In genomic region chr7:5101066-5101663, GRCm38 (mm10) we compare ENCODE assay signal across 14 mouse cellular contexts. TPM values are rescaled to one million over a fixed set of nuclear protein-coding genes. Genes with fewer than 3 reads are reported as not detected.
A peak's percentile ranks its signal among the peaks of the same experiment; 100 is the strongest.
DNase-seq lines count a peak whose midpoint lies in the region; ATAC-seq and TF ChIP-seq lines count a peak whose summit lies in the region.
"Had no signal": no experiment of that assay in that cellular context is flagged by ENCODE, and none has a peak within 500 bp of the region (broad histone marks: within the 10 kb centered on the region; RNA-seq: fewer than 3 reads in every experiment).

No protein-coding gene starts in this region.

- no peak for TF ChIP-seq POLR2A in kidney, adult 2 months (IDR thresholded peaks at IDR 0.05; ENCODE audit: low read depth, low read length)
- 0 out of 2 replicates have a peak, but pooled peaks have one; percentile 11 for TF ChIP-seq POLR2A in CH12.LX (IDR thresholded peaks at IDR 0.05; ENCODE audit: low read depth, low read length)

- H3K4me1 ChIP-seq in kidney, adult 2 months (ENCODE audit: control insufficient read depth, insufficient read depth, low read length) = no peaks in the 10 kb centered on the region
- H3K4me1 ChIP-seq in kidney, embryonic 14.5 days (ENCODE audit: control insufficient read depth, insufficient read depth, low read length) = no peaks in the 10 kb centered on the region
- peaks cover 11 to 40% of the 10 kb centered on the region in 2 experiments for H3K4me1 ChIP-seq in CH12.LX (ENCODE audit: control insufficient read depth in 1 of 2, insufficient read depth in 2 of 2)
- H3K4me1 ChIP-seq: midbrain, embryonic 12.5 days had no signal

- H3K79me2 ChIP-seq in CH12.LX (replicated peaks; ENCODE audit: control insufficient read depth, extremely low read depth, insufficient read depth, poor library complexity, severe bottlenecking) = no peaks in the 10 kb centered on the region

- H3K4me3 ChIP-seq in kidney, adult 2 months (ENCODE audit: insufficient read depth, low read depth, low read length) = no peak overlapping the region
- H3K4me3 ChIP-seq in kidney, embryonic 14.5 days (ENCODE audit: low read length) = no peak overlapping the region
- H3K4me3 ChIP-seq in CH12.LX (replicated peaks in 1 of 3; ENCODE audit: low read depth in 2 of 3, low read length in 2 of 3, poor library complexity in 1 of 3) = no peak overlapping the region
- H3K4me3 ChIP-seq: midbrain, embryonic 12.5 days had no signal

- dilution Hi-C loops in CH12.LX (cut with MboI; ENCODE audit: extremely low pct_ligation_motif_present, extremely low pct_unique_long_range_greater_than_20kb, low sequenced_read_pairs) = no loop called here

- in situ Hi-C loops in CH12.LX (cut with MboI; ENCODE audit: low pct_ligation_motif_present, low pct_unique_long_range_greater_than_20kb, low sequenced_read_pairs) = no loop called here

- no peak for ATAC-seq in kidney, embryonic 14.5 days (ENCODE audit: low FRiP score, low TSS enrichment)
- peak; percentile 96 for ATAC-seq in granulocyte monocyte progenitor cell, adult 5-6 weeks (replicated peaks; ENCODE audit: poor library complexity, severe bottlenecking)
- no peak for ATAC-seq in CD4-positive, CD25-positive, alpha-beta regulatory T cell, adult 4 months

- H3K27me3 ChIP-seq in kidney, adult 2 months (replicated peaks; ENCODE audit: control insufficient read depth, insufficient read depth, low read length) = no peaks in the 10 kb centered on the region
- H3K27me3 ChIP-seq in kidney, embryonic 14.5 days (ENCODE audit: control insufficient read depth, insufficient read depth, low read length) = no peaks in the 10 kb centered on the region
- H3K27me3 ChIP-seq in CH12.LX (replicated peaks) = no peaks in the 10 kb centered on the region
- H3K27me3 ChIP-seq: midbrain, embryonic 12.5 days had no signal

- no peak for TF ChIP-seq CTCF in kidney, adult 2 months (conservative IDR thresholded peaks at IDR 0.05; ENCODE audit: insufficient read depth, insufficient read length, low read depth, low read length)
- TF ChIP-seq CTCF in CH12.LX (conservative IDR thresholded peaks at IDR 0.05 in 1 of 2, IDR thresholded peaks at IDR 0.05 in 1 of 2; ENCODE audit: low read depth in 2 of 2, low read length in 2 of 2) = no peak

- WGBS in kidney, adult 2 months = 80% methylated on average over 10 of the region's 10 CpGs
- WGBS in kidney, embryonic 14.5 days = 89% methylated on average over 10 of the region's 10 CpGs

- H3K9ac ChIP-seq in kidney, embryonic 14.5 days (ENCODE audit: low read depth, low read length) = no peak overlapping the region
- H3K9ac ChIP-seq in CH12.LX (ENCODE audit: insufficient read depth, low read depth) = no peak overlapping the region; the same call in 1 of the 2 replicates
- H3K9ac ChIP-seq: midbrain, embryonic 12.5 days had no signal

- TF ChIP-seq RAD21 in CH12.LX (IDR thresholded peaks at IDR 0.05; ENCODE audit: low read depth, low read length) = no peak; the same call in none of the 2 replicates

- peak; percentile 27 for DNase-seq in kidney, adult 2 months
- DNase-seq in CH12.LX (ENCODE audit: extremely low read depth) = peak; percentile 91
- DNase-seq in monocyte, adult 2 months (ENCODE audit: low read depth in 1 of 2, low spot score in 2 of 2) = peak; percentile 51 to 61
- no peak for DNase-seq in testis, postnatal 14 days (ENCODE audit: low spot score)
- no peak for DNase-seq in ovary, adult 18-20 months (ENCODE audit: low spot score)
- DNase-seq: cerebellum, adult 8-10 months; heart, postnatal 36 days; kidney, postnatal 36 days had no signal

- no peaks in the 10 kb centered on the region for H3K9me3 ChIP-seq in kidney, embryonic 14.5 days (ENCODE audit: control insufficient read depth, low read length)
- no peaks in the 10 kb centered on the region for H3K9me3 ChIP-seq in CH12.LX (replicated peaks; ENCODE audit: low read length)
- H3K9me3 ChIP-seq: midbrain, embryonic 12.5 days had no signal

- peaks cover 2% of the 10 kb centered on the region; the same call in 1 of the 2 replicates for H3K36me3 ChIP-seq in kidney, adult 2 months (ENCODE audit: control insufficient read depth, insufficient read depth, low read length)
- H3K36me3 ChIP-seq in kidney, embryonic 14.5 days (ENCODE audit: control insufficient read depth, insufficient read depth, low read length) = peaks cover 30% of the 10 kb centered on the region
- H3K36me3 ChIP-seq in CH12.LX (replicated peaks in 1 of 2; ENCODE audit: control insufficient read depth in 1 of 2, insufficient read depth in 1 of 2, low read length in 1 of 2) = peaks cover 30 to 42% of the 10 kb centered on the region in 2 experiments

- peak; percentile 97 for TF ChIP-seq EP300 in CH12.LX (IDR thresholded peaks at IDR 0.05; ENCODE audit: low read length)

- no peak overlapping the region for H3K4me2 ChIP-seq in kidney, embryonic 14.5 days (replicated peaks; ENCODE audit: low read depth, low read length)
- peak overlapping the region; percentile 85 for H3K4me2 ChIP-seq in CH12.LX (ENCODE audit: insufficient read depth, low read depth, poor library complexity, severe bottlenecking)
- H3K4me2 ChIP-seq: midbrain, embryonic 12.5 days had no signal

- no peak overlapping the region for H3K27ac ChIP-seq in kidney, adult 2 months (ENCODE audit: insufficient read depth, low read depth, low read length)
- no peak overlapping the region for H3K27ac ChIP-seq in kidney, embryonic 14.5 days (ENCODE audit: low read depth, low read length)
- peak overlapping the region; percentile 82 for H3K27ac ChIP-seq in CH12.LX (ENCODE audit: insufficient read depth, low read depth)
- H3K27ac ChIP-seq: midbrain, embryonic 12.5 days had no signal

TF ChIP-seq in CH12.LX, 34 proteins besides CTCF, POLR2A, EP300 and RAD21 (continues in another document):
- no peak for TF ChIP-seq PAX5 (IDR thresholded peaks at IDR 0.05; ENCODE audit: low read length)
- TF ChIP-seq USF1 (IDR thresholded peaks at IDR 0.05; ENCODE audit: low read depth, low read length) = no peak
- no peak for TF ChIP-seq E2F4 (IDR thresholded peaks at IDR 0.05; ENCODE audit: insufficient replicate concordance, low read depth, low read length)
- peak; percentile 91 for TF ChIP-seq MAZ (IDR thresholded peaks at IDR 0.05; ENCODE audit: low read depth, low read length)
- peak; percentile 75; the same call in 1 of the 2 replicates for TF ChIP-seq RCOR1 (conservative IDR thresholded peaks at IDR 0.05; ENCODE audit: low read depth, low read length)
- no peak for TF ChIP-seq USF2 (conservative IDR thresholded peaks at IDR 0.05; ENCODE audit: low read depth, low read length)
- TF ChIP-seq TCF12 (IDR thresholded peaks at IDR 0.05; ENCODE audit: low read depth, low read length) = peak; percentile 78

RNA-seq across cellular contexts. Expression of gene Rfpl4, which starts 15.6 kb away (rescaled TPM):
- polyA plus RNA-seq in kidney, adult 2 months (2012; rRNA removed) = not detected in 2 replicates
- not detected in 2 replicates for polyA plus RNA-seq in kidney, embryonic 14.5 days (2014; fragmentation: Nextera tagmentation; extraction: Ambion mirVana)
- not detected in 2 replicates for total RNA-seq in CH12.LX (2012; rRNA removed)
- total RNA-seq in CH12.LX (2014; rRNA removed) = not detected in 2 replicates
- not detected in 2 replicates for polyA plus RNA-seq in CH12.LX (2012; ENCODE audit: insufficient read length, low read depth)
- not detected in 2 replicates for total RNA-seq in granulocyte monocyte progenitor cell, adult 5-6 weeks (2014; fragmentation: Nextera tagmentation)
- not detected in 2 replicates for total RNA-seq in granulocyte monocyte progenitor cell, adult 5-6 weeks (2017)
- under 1 TPM in 1 of 2 experiments, not detected in 1; 0.51 TPM for polyA plus RNA-seq in CD4-positive, CD25-positive, alpha-beta regulatory T cell, adult 4 months (2017; shearing (Covaris generic))
- total RNA-seq: heart, postnatal 36 days; left cerebral cortex, postnatal 14 days had no signal
- polyA plus RNA-seq: midbrain, embryonic 12.5 days; stomach, embryonic 16.5 days had no signal

RNA-seq across cellular contexts. Expression of gene Epn1, which starts 21.1 kb away (rescaled TPM):
- 243 and 262 TPM in 2 replicates for polyA plus RNA-seq in kidney, adult 2 months (2012; rRNA removed)
- polyA plus RNA-seq in kidney, embryonic 14.5 days (2014; fragmentation: Nextera tagmentation; extraction: Ambion mirVana) = 53.2 and 63.8 TPM in 2 replicates
- total RNA-seq in CH12.LX (2012; rRNA removed) (68.9 and 72.9 TPM in 2 replicates), CH12.LX (2014; rRNA removed) (41.9 and 46.8 TPM in 2 replicates)
- 97.2 and 101 TPM in 2 replicates for polyA plus RNA-seq in CH12.LX (2012; ENCODE audit: insufficient read length, low read depth)
- 56.6 and 57.4 TPM in 2 replicates for total RNA-seq in granulocyte monocyte progenitor cell, adult 5-6 weeks (2014; fragmentation: Nextera tagmentation)
- total RNA-seq in granulocyte monocyte progenitor cell, adult 5-6 weeks (2017) = 34.4 and 62.6 TPM in 2 replicates
- polyA plus RNA-seq in CD4-positive, CD25-positive, alpha-beta regulatory T cell, adult 4 months (2017; shearing (Covaris generic)) = 1 to 10 TPM; 4.0 to 7.2 TPM

RNA-seq across cellular contexts. Expression of gene Rasl2-9, which starts 24.6 kb away (rescaled TPM):
- 2.8 and 3.5 TPM in 2 replicates for polyA plus RNA-seq in kidney, adult 2 months (2012; rRNA removed)
- 0.28 and 0.43 TPM in 2 replicates for polyA plus RNA-seq in kidney, embryonic 14.5 days (2014; fragmentation: Nextera tagmentation; extraction: Ambion mirVana)
- total RNA-seq in CH12.LX (2012; rRNA removed) = 2.9 and 3.9 TPM in 2 replicates
- 3.8 and 4.2 TPM in 2 replicates for total RNA-seq in CH12.LX (2014; rRNA removed)
- polyA plus RNA-seq in CH12.LX (2012; ENCODE audit: insufficient read length, low read depth) = 2.6 and 2.9 TPM in 2 replicates
- total RNA-seq in granulocyte monocyte progenitor cell, adult 5-6 weeks (2014; fragmentation: Nextera tagmentation) = 2.0 TPM in 1 of 2 replicates, not detected in the other
- not detected in 2 replicates for total RNA-seq in granulocyte monocyte progenitor cell, adult 5-6 weeks (2017)
- polyA plus RNA-seq in CD4-positive, CD25-positive, alpha-beta regulatory T cell, adult 4 months (2017; shearing (Covaris generic)) = under 1 TPM in 1 of 2 experiments, not detected in 1; 0.44 TPM

RNA-seq across cellular contexts. Expression of gene U2af2, which starts 39.2 kb away (rescaled TPM):
- 132 and 153 TPM in 2 replicates for polyA plus RNA-seq in kidney, adult 2 months (2012; rRNA removed)
- 120 and 148 TPM in 2 replicates for polyA plus RNA-seq in kidney, embryonic 14.5 days (2014; fragmentation: Nextera tagmentation; extraction: Ambion mirVana)
- 295 and 358 TPM in 2 replicates for total RNA-seq in CH12.LX (2012; rRNA removed)
- total RNA-seq in CH12.LX (2014; rRNA removed) = 282 and 293 TPM in 2 replicates
- 449 and 469 TPM in 2 replicates for polyA plus RNA-seq in CH12.LX (2012; ENCODE audit: insufficient read length, low read depth)
- 204 and 227 TPM in 2 replicates for total RNA-seq in granulocyte monocyte progenitor cell, adult 5-6 weeks (2014; fragmentation: Nextera tagmentation)
- 253 and 265 TPM in 2 replicates for total RNA-seq in granulocyte monocyte progenitor cell, adult 5-6 weeks (2017)
- 10 to 100 TPM; 27.5 to 28.2 TPM for polyA plus RNA-seq in CD4-positive, CD25-positive, alpha-beta regulatory T cell, adult 4 months (2017; shearing (Covaris generic))

RNA-seq across cellular contexts. Expression of gene Vmn1r55, which starts 48.3 kb away (rescaled TPM):
- not detected in 2 replicates for polyA plus RNA-seq in kidney, adult 2 months (2012; rRNA removed)
- polyA plus RNA-seq in kidney, embryonic 14.5 days (2014; fragmentation: Nextera tagmentation; extraction: Ambion mirVana) = not detected in 2 replicates
- total RNA-seq in CH12.LX (2012; rRNA removed) (not detected in 2 replicates), CH12.LX (2014; rRNA removed) (not detected in 2 replicates)
- polyA plus RNA-seq in CH12.LX (2012; ENCODE audit: insufficient read length, low read depth) = 0.01 TPM in 1 of 2 replicates, not detected in the other
- total RNA-seq in granulocyte monocyte progenitor cell, adult 5-6 weeks (2014; fragmentation: Nextera tagmentation) = not detected in 2 replicates
- not detected in 2 replicates for total RNA-seq in granulocyte monocyte progenitor cell, adult 5-6 weeks (2017)
- polyA plus RNA-seq in CD4-positive, CD25-positive, alpha-beta regulatory T cell, adult 4 months (2017; shearing (Covaris generic)) = under 1 TPM in 1 of 2 experiments, not detected in 1; 0.08 TPM
- total RNA-seq: heart, postnatal 36 days; left cerebral cortex, postnatal 14 days had no signal
- polyA plus RNA-seq: midbrain, embryonic 12.5 days; stomach, embryonic 16.5 days had no signal

Comparison
In these comparisons a context has a peak if more than half of its experiments do, and no peak if none do; other contexts are left out.
1. DNase-seq: peak in kidney, adult 2 months (single experiment), CH12.LX (single experiment) and monocyte, adult 2 months (2 of 2); none in testis, postnatal 14 days (single experiment) and ovary, adult 18-20 months (single experiment).